ENCODE assay signal across 8 mouse cellular contexts in the genomic region with DNA sequence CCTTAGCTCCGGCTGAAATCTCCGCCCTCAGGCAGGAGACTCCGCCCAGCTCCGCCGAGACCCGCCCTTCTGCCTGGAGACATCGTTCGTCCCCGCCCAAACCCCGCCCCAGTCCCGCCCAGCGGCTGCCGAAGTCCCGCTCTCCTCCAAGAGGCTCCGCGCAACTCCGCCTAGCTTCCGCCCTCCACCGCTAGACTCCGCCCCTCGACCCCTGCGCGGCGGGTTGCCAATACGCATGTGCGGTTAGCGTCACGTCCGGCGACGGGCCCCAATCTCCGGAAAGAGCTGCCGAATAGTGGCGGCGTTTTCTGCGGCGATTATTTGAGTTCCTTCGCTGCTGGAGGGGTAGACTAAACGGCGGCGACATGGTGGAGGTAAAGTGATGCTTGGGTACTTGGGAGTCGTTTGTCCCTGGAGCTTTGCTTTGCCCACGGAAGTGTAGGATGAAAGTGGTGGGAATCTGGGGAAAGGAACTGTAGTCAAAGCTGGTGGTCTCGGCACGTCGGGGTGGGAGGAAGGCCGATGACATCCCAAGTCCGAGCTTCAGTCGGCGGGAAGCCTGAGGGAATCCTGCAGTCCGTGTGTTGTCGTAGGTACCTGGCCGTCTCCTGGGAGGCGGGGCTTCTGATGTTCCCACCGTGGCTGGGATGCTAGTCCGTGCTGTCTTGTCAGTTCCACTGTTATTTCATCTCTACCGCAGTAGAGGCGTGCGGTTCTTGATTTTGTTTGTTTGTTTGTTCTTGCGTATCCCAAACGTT. TPM values are rescaled to one million over a fixed set of nuclear protein-coding genes. Genes with fewer than 3 reads are reported as not detected.
A peak's percentile ranks its signal among the peaks of the same experiment; 100 is the strongest.
DNase-seq lines count a peak whose midpoint lies in the region; ATAC-seq and TF ChIP-seq lines count a peak whose summit lies in the region.

A gene (plus strand): TSS at position 242 of the 758 bp plus-strand sequence.

- no peaks in the 10 kb centered on the region for H3K27me3 ChIP-seq in kidney, embryonic 14.5 days (ENCODE audit: control insufficient read depth, insufficient read depth, low read length)
- H3K27me3 ChIP-seq in limb, embryonic 15.5 days, result no peaks in the 10 kb centered on the region

- H3K9ac ChIP-seq in kidney, embryonic 14.5 days (ENCODE audit: low read depth, low read length), result peak within 1 kb of the TSS; percentile 82
- peak within 1 kb of the TSS; percentile 69 for H3K9ac ChIP-seq in limb, embryonic 15.5 days

- no peaks in the 10 kb centered on the region for H3K9me3 ChIP-seq in kidney, embryonic 14.5 days (ENCODE audit: control insufficient read depth, low read length)
- no peaks in the 10 kb centered on the region for H3K9me3 ChIP-seq in limb, embryonic 15.5 days

- ATAC-seq in kidney, embryonic 14.5 days (ENCODE audit: low FRiP score, low TSS enrichment), result peak; percentile 99
- ATAC-seq in limb, embryonic 15.5 days (ENCODE audit: insufficient number of reproducible peaks, low FRiP score, low TSS enrichment, low read depth), result peak; percentile 98

- peak within 1 kb of the TSS; percentile 93 for H3K4me3 ChIP-seq in bone marrow macrophage, adult 2 months (ENCODE audit: insufficient read depth, low read length)
- peak within 1 kb of the TSS; percentile 98 for H3K4me3 ChIP-seq in embryonic fibroblast, embryonic 13.5 days (ENCODE audit: insufficient read depth, low read length)
- peak within 1 kb of the TSS; percentile 76 for H3K4me3 ChIP-seq in kidney, embryonic 14.5 days (ENCODE audit: low read length)
- H3K4me3 ChIP-seq in limb, embryonic 15.5 days, result peak within 1 kb of the TSS; percentile 70

- 0 out of 2 replicates have a peak, but pooled peaks have one; percentile 73 for TF ChIP-seq POLR2A in bone marrow macrophage, adult 2 months (IDR thresholded peaks at IDR 0.05; ENCODE audit: borderline replicate concordance, low read depth, low read length)
- peak; percentile 81 for TF ChIP-seq POLR2A in embryonic fibroblast, embryonic 13.5 days (IDR thresholded peaks at IDR 0.05; ENCODE audit: low read depth, low read length)

- H3K4me1 ChIP-seq in bone marrow macrophage, adult 2 months (ENCODE audit: control insufficient read depth, insufficient read depth, low read length), result peaks cover 2% of the 10 kb centered on the region; the same call in 1 of the 2 replicates
- H3K4me1 ChIP-seq in embryonic fibroblast, embryonic 13.5 days (ENCODE audit: control insufficient read depth, insufficient read depth, low read length), result peaks cover 2% of the 10 kb centered on the region; the same call in 1 of the 2 replicates
- peaks cover 8% of the 10 kb centered on the region; the same call in 1 of the 2 replicates for H3K4me1 ChIP-seq in kidney, embryonic 14.5 days (ENCODE audit: control insufficient read depth, insufficient read depth, low read length)
- peaks cover 9% of the 10 kb centered on the region for H3K4me1 ChIP-seq in limb, embryonic 15.5 days

- TF ChIP-seq CTCF in bone marrow macrophage, adult 2 months (IDR thresholded peaks at IDR 0.05; ENCODE audit: low read depth, low read length), result no peak
- no peak for TF ChIP-seq CTCF in embryonic fibroblast, embryonic 13.5 days (IDR thresholded peaks at IDR 0.05; ENCODE audit: borderline replicate concordance, insufficient read depth, low read length)

- peak; percentile 98 for DNase-seq in A20 (ENCODE audit: low read depth, low spot score)
- DNase-seq in heart, adult 9 months (ENCODE audit: low spot score in 2 of 2), result peak; percentile 95 to 97
- DNase-seq in monocyte, adult 2 months (ENCODE audit: low read depth in 1 of 2, low spot score in 2 of 2), result peak; percentile 95 to 99
- peak; percentile 96 to 98 for DNase-seq in spleen, postnatal 36 days (ENCODE audit: low spot score in 2 of 2)

- peak within 1 kb of the TSS; percentile 76 for H3K4me2 ChIP-seq in kidney, embryonic 14.5 days (replicated peaks; ENCODE audit: low read depth, low read length)
- peak within 1 kb of the TSS; percentile 74 for H3K4me2 ChIP-seq in limb, embryonic 15.5 days

- WGBS in kidney, embryonic 14.5 days, result under 1% methylated on average over 60 of the region's 61 CpGs
- under 1% methylated on average over 61 of the region's 61 CpGs for WGBS in limb, embryonic 15.5 days

- peak within 1 kb of the TSS; percentile 34; the same call in 1 of the 2 replicates for H3K27ac ChIP-seq in bone marrow macrophage, adult 2 months (ENCODE audit: insufficient read depth, low read depth, low read length)
- peak within 1 kb of the TSS; percentile 12; the same call in 1 of the 2 replicates for H3K27ac ChIP-seq in embryonic fibroblast, embryonic 13.5 days (ENCODE audit: insufficient read depth, low read length)
- H3K27ac ChIP-seq in kidney, embryonic 14.5 days (ENCODE audit: low read depth, low read length), result peak within 1 kb of the TSS; percentile 39; the same call in 1 of the 2 replicates
- peak within 1 kb of the TSS; percentile 77 for H3K27ac ChIP-seq in limb, embryonic 15.5 days

- peaks cover 30% of the 10 kb centered on the region for H3K36me3 ChIP-seq in kidney, embryonic 14.5 days (ENCODE audit: control insufficient read depth, insufficient read depth, low read length)
- H3K36me3 ChIP-seq in limb, embryonic 15.5 days, result peaks cover 32% of the 10 kb centered on the region

RNA-seq across cellular contexts. Expression of the gene that starts here (rescaled TPM):
- polyA plus RNA-seq in bone marrow macrophage, adult 2 months (2012; ENCODE audit: insufficient read depth, insufficient read length, missing spikeins), result 36.4 and 42.4 TPM in 2 replicates
- polyA plus RNA-seq in embryonic fibroblast, embryonic 13.5 days (2011; ENCODE audit: insufficient read length, low read depth, missing spikeins), result 50.5 and 51.1 TPM in 2 replicates
- 95.2 and 109 TPM in 2 replicates for polyA plus RNA-seq in kidney, embryonic 14.5 days (2014; fragmentation: Nextera tagmentation; extraction: Ambion mirVana)
- polyA plus RNA-seq in limb, embryonic 15.5 days (2015; fragmentation: Nextera tagmentation; extraction: Ambion mirVana), result 89.5 and 91.2 TPM in 2 replicates

Comparison
In these comparisons a context has a peak if more than half of its experiments do, and no peak if none do; other contexts are left out.
1. Peak in every context shown above with its lines: DNase-seq, ATAC-seq, H3K4me3 ChIP-seq and H3K27ac ChIP-seq.
2. H3K27ac ChIP-seq: peak in every context shown above with its lines; median percentile 77 in limb, embryonic 15.5 days; 39 in kidney, embryonic 14.5 days; 34 in bone marrow macrophage, adult 2 months; 12 in embryonic fibroblast, embryonic 13.5 days.